Mouse (Mus musculus) forebrain, embryonic 16.5 days (tissue): ENCODE results near the gene Phyhd1. TPM values are rescaled to one million over a fixed set of nuclear protein-coding genes. Genes with fewer than 3 reads are reported as not detected.

Source experiments
- ATAC-seq: fragments of 200-750 bp; cut with Nextera tagmentation; 2 replicates; pipeline ENCODE4 v1.8.0; 2017; ENCODE audit warnings: mild to moderate bottlenecking, moderate library complexity
- H3K27ac ChIP-seq: fragments of 300-500 bp; sonication (generic); 2 replicates; pipeline ENCODE4 v1.5.1; 2014; ENCODE audit warnings: low read length, control low read depth
- H3K27me3 ChIP-seq: fragments of 300-500 bp; sonication (generic); replicated peaks from 2 replicates; pipeline ENCODE4 v1.6.1; 2014; ENCODE audit warnings: low read length; ENCODE audit not compliant: control insufficient read depth, insufficient read depth
- H3K36me3 ChIP-seq: fragments of 300-500 bp; sonication (generic); 2 replicates; pipeline ENCODE4 v1.6.1; 2014; ENCODE audit not compliant: control insufficient read depth, insufficient read depth
- H3K4me1 ChIP-seq: fragments of 300-500 bp; sonication (generic); replicated peaks from 2 replicates; pipeline ENCODE4 v1.6.1; 2014; ENCODE audit warnings: low read length; ENCODE audit not compliant: control insufficient read depth, insufficient read depth
- H3K4me2 ChIP-seq: fragments of 300-500 bp; sonication (generic); 2 replicates; pipeline ENCODE4 v1.6.1; 2014; ENCODE audit warnings: mild to moderate bottlenecking, low read length, control low read depth
- H3K4me3 ChIP-seq: fragments of 300-500 bp; sonication (generic); replicated peaks from 2 replicates; pipeline ENCODE4 v1.5.1; 2014; ENCODE audit warnings: mild to moderate bottlenecking, low read length, control low read depth
- H3K9ac ChIP-seq: fragments of 300-500 bp; sonication (generic); replicated peaks from 2 replicates; pipeline ENCODE4 v1.6.1; 2014; ENCODE audit warnings: low read depth, low read length, control low read depth
- H3K9me3 ChIP-seq: fragments of 300-500 bp; sonication (generic); 2 replicates; pipeline ENCODE4 v1.6.1; 2016; ENCODE audit warnings: low read length; ENCODE audit not compliant: control insufficient read depth
- WGBS: fragments of 180-500 bp; shearing (Covaris S2); extraction: QIAGEN DNeasy Blood & Tissue Kit; methylation state at CpG from one replicate; pipeline ENCODE4 v1.1.7; 2014; 5-methylcytosine and 5-hydroxymethylcytosine counted together
- polyA plus RNA-seq: library from polyadenylated mRNA; unstranded; fragments of >200 nt; fragmentation: Nextera tagmentation; extraction: Ambion mirVana; gene quantifications from 2 replicates; pipeline ENCODE4 v1.2.1, GENCODE M21; 2015

The Phyhd1 gene
- polyA plus RNA-seq, 1 experiment from 2014 or later: 9.5 TPM

- Histone ChIP-seq H3K9me3 (no peaks in the 10 kb centered on the region), H3K36me3 (peaks cover 15% of the 10 kb centered on the region), H3K4me1 (peaks cover 18% of the 10 kb centered on the region), H3K27ac (no peak overlapping the region), H3K4me3 (no peak overlapping the region), H3K9ac (no peak overlapping the region), H3K4me2 (no peak overlapping the region), H3K27me3 (no peaks in the 10 kb centered on the region)
- ATAC-seq: no peak
- 61% methylated on average over 4 of the region's 4 CpGs for WGBS
Observed at GRCm38 (mm10) chr2:30242509-30242908, 23.5 kb upstream of the Phyhd1 start.

DNA sequence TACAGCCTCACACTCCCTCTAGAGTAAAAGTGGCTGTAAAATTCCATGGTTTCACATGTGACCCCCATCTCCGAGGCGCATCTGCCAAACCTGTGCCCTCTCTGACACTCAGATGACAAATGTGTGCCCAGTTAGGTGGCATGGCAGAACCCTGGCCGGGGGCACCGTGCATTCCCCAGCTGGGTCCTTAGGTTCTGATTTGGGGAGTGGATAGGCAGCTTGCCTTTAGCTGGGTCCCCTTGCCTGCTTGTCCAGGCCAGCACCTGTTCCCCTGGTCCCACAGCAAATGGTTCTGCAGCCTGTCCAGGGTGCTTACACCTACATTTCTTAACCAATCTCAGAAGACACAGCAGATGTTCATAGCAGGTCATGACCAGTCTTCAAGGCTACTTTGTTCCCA lies 22.6 kb upstream of the Phyhd1 start:
- H3K9ac ChIP-seq: no peak overlapping the region
- H3K27me3 ChIP-seq: no peaks in the 10 kb centered on the region
- WGBS: 94% methylated on average over 4 of the region's 4 CpGs
- peaks cover 16% of the 10 kb centered on the region for H3K4me1 ChIP-seq
- H3K4me3 ChIP-seq: no peak overlapping the region
- H3K4me2 ChIP-seq: no peak overlapping the region
- no peaks in the 10 kb centered on the region for H3K9me3 ChIP-seq
- no peak overlapping the region for H3K27ac ChIP-seq
- ATAC-seq: no peak
- peaks cover 15% of the 10 kb centered on the region for H3K36me3 ChIP-seq

GRCm38 (mm10) chr2:30244595-30245178 lies 21.3 kb upstream of the Phyhd1 start:
- Histone ChIP-seq H3K27ac (no peak overlapping the region), H3K27me3 (no peaks in the 10 kb centered on the region), H3K4me3 (no peak overlapping the region), H3K4me2 (no peak overlapping the region), H3K9me3 (no peaks in the 10 kb centered on the region), H3K36me3 (peaks cover 18% of the 10 kb centered on the region), H3K4me1 (peaks cover 3% of the 10 kb centered on the region), H3K9ac (no peak overlapping the region)
- 89% methylated on average over 7 of the region's 7 CpGs for WGBS
- ATAC-seq: no peak

DNA sequence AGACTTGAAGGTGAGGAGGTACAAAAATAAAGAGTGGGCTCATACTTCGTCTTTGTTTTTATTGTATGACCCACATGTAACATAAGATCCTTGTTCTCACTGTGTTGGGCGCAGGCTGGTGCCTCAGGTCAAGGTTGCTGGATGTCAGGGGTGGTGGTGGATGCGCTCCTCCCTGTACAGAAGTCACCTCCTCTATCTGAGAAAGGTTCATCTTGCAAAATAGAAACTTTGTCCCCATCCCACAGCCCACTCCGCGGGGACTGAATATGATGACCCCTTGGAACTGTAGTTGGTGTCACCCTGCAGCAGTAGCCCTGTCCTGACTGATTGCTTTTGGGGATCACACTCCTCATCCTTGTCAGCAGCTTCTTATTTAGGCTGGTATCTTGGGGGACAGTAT lies 19.0 kb upstream of the Phyhd1 start:
- no peak for ATAC-seq
- H3K4me3 ChIP-seq: no peak overlapping the region
- H3K4me1 ChIP-seq: no peaks in the 10 kb centered on the region
- no peaks in the 10 kb centered on the region for H3K9me3 ChIP-seq
- 95% methylated on average over 5 of the region's 5 CpGs for WGBS
- no peak overlapping the region for H3K4me2 ChIP-seq
- H3K36me3 ChIP-seq: peaks cover 6% of the 10 kb centered on the region
- no peak overlapping the region for H3K27ac ChIP-seq
- no peak overlapping the region for H3K9ac ChIP-seq
- H3K27me3 ChIP-seq: no peaks in the 10 kb centered on the region

DNA sequence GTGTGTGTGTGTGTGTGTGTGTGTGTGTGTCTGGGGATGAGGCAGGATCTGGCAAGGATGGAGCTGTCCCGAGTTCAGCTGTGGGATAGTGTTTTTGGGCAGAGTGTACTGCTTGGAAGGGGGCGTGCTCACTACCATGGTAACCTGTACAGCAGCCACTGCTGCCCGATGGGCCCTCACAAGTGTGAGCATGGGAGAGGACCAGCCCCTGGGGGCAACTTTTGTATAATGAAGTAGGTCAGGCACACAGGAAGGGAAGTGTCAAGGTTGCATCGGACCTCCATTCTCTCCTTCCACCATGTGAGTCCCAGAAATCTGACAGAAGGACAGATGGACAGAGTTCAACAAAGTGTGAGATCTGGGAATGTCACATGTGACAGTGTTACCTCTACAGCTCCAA lies 18.3 kb upstream of the Phyhd1 start:
- no peak overlapping the region for H3K27ac ChIP-seq
- no peak overlapping the region for H3K4me3 ChIP-seq
- no peaks in the 10 kb centered on the region for H3K27me3 ChIP-seq
- no peak overlapping the region for H3K4me2 ChIP-seq
- no peaks in the 10 kb centered on the region for H3K4me1 ChIP-seq
- no peaks in the 10 kb centered on the region for H3K9me3 ChIP-seq
- 72% methylated on average over 4 of the region's 4 CpGs for WGBS
- no peak for ATAC-seq
- peaks cover 5% of the 10 kb centered on the region; the same call in 1 of the 2 replicates for H3K36me3 ChIP-seq
- H3K9ac ChIP-seq: no peak overlapping the region

DNA sequence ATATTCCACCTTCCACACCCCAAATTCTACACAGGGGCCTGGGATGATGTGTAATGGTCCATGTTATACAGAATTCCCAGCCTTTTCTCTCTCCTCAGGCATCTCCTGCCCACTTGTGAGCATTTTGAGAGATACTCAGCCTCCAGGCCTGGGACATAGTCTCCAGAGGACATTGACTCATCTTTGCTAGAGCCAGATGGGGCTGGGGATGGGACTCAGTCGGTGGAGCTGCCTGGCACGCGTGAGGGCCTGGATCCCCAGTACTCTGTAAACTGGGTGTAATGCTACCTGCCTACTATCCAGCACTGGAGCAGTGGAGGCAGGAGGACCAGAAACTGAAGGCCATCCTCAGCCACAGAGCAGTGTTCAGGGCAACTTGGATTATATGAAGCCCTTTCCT lies 16.8 kb upstream of the Phyhd1 start:
- WGBS: 90% methylated on average over 3 of the region's 3 CpGs
- Histone ChIP-seq H3K9me3 (no peaks in the 10 kb centered on the region), H3K4me3 (no peak overlapping the region), H3K4me2 (no peak overlapping the region), H3K36me3 (peaks cover 2% of the 10 kb centered on the region; the same call in 1 of the 2 replicates), H3K27me3 (no peaks in the 10 kb centered on the region), H3K4me1 (no peaks in the 10 kb centered on the region), H3K9ac (no peak overlapping the region), H3K27ac (no peak overlapping the region)
- ATAC-seq: no peak

DNA sequence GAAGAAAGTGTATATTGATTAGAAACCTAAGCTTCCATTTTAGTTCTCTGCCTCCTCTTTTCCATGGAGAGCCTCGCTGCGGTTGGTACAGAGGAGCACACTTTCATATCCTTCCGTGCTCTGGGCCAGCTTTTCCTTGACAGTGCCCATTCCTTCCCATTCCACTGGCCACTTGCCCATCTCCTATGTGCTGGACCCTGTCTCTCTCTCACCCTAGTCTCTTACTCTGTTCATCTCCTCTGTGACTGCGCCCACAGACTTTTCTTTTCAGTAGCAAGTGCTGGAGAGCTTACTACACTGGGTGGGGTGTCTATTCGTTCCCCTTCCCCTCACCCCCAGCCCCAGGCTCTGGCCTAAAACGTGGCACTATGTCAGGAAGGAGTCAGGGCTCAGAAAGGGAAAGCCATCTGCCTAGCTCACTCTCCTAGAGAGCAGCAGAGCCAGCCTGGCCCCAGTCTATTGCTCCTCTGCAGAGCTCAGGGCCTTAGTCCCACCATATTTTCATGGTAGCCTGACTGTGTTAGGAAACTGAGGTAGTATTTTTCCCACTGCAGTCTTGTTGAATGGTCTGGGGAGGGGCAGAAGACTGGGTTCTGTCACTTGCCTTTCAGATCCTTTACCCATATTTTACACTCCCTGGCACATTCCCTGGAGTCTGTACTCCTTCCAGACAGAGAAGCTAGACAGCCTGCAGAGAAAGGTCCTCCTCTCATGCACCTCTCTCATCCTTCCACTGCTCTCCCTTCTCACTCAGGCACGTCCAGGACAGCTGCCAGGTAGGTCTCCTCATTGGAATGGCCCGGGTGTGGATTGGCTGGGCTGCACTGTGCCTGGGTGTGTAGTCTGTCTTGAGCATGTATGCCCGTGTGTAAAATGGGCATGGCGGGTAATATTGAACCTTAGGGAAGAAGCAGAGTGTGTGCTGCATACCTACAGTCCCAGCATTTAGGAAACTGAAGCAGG lies 15.6 kb upstream of the Phyhd1 start:
- no peaks in the 10 kb centered on the region for H3K9me3 ChIP-seq
- H3K4me3 ChIP-seq: no peak overlapping the region
- 85% methylated on average over 10 of the region's 10 CpGs for WGBS
- no peak overlapping the region for H3K4me2 ChIP-seq
- no peak overlapping the region for H3K9ac ChIP-seq
- no peaks in the 10 kb centered on the region for H3K27me3 ChIP-seq
- H3K4me1 ChIP-seq: no peaks in the 10 kb centered on the region
- ATAC-seq: no peak
- H3K27ac ChIP-seq: no peak overlapping the region
- peaks cover 8% of the 10 kb centered on the region for H3K36me3 ChIP-seq

DNA sequence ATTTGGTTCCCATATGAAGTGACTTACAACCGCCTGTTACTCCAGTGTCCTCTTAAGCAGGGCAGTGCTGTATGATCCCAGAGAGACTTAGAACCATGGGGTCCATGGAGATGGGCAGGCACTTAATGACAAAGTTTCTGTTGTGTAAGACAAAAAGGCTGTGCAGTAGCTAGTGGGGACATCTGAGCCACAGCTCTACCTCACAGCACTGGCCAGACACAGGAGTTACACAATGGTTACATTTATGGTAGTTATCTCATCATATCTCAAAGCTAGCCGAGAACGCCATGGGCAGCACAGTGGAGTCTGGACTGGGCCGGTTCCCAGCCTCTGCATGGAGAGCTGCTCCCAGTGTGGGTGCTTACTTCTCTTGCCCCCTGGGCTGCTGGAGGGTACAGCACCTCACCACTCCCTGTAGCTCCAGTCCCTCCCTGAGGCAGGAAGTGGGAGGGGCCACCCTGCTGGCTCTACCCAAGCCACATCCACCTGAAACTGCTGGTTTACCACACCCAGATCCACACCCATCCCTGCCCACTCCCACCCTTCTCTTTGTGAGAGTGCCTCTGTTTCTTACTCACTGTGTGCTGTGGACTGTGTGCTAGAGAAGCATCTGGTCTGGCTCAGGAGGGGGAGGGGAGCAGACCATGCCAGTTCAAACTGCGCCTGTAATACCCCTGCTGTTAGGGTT lies 14.4 kb upstream of the Phyhd1 start:
- ATAC-seq: no peak
- Histone ChIP-seq H3K9ac (no peak overlapping the region), H3K4me2 (no peak overlapping the region), H3K36me3 (peaks cover 19% of the 10 kb centered on the region), H3K27ac (no peak overlapping the region), H3K27me3 (no peaks in the 10 kb centered on the region), H3K9me3 (no peaks in the 10 kb centered on the region), H3K4me1 (no peaks in the 10 kb centered on the region), H3K4me3 (no peak overlapping the region)
- 88% methylated on average over 5 of the region's 5 CpGs for WGBS

GRCm38 (mm10) chr2:30252521-30252920 lies 13.5 kb upstream of the Phyhd1 start:
- 73% methylated on average over 3 of the region's 3 CpGs for WGBS
- H3K4me2 ChIP-seq: no peak overlapping the region
- no peaks in the 10 kb centered on the region for H3K9me3 ChIP-seq
- no peak overlapping the region for H3K4me3 ChIP-seq
- H3K9ac ChIP-seq: no peak overlapping the region
- H3K27ac ChIP-seq: no peak overlapping the region
- no peaks in the 10 kb centered on the region for H3K4me1 ChIP-seq
- no peaks in the 10 kb centered on the region for H3K27me3 ChIP-seq
- peaks cover 27% of the 10 kb centered on the region for H3K36me3 ChIP-seq
- ATAC-seq: no peak
